Mouse (Mus musculus) layer of hippocampus, adult 9-11 months (tissue): ENCODE measurements around the gene Man2b1.
"Not testable (repeated sequence)": the region's sequence is repeated elsewhere in the genome, so short reads cannot be mapped to it uniquely, and the experiment has no call there.

Experiments
- DNase-seq: peaks from one replicate; pipeline ENCODE4 v3.0.0; 2022

Man2b1 gene

DNA sequence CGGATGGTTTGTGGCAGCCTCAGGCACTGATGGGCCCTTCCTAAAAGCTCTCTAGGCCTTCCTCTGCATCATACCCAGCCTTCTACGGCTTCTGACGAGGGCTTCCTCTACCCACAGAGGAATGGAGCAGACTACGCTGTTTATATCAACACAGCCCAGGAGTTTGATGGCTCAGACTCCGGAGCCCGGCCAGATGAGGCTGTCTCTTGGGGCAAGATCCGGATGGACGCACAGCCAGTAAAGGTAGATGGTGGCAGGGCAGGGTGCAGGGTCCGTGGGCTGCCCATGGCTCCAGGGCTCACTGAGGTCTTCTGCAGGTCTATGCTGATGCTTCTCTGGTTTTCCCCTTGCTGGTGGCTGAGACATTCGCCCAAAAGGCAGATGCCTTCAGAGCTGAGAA, 8.5 kb upstream of the Man2b1 start:
- DNase-seq: no peak

DNA sequence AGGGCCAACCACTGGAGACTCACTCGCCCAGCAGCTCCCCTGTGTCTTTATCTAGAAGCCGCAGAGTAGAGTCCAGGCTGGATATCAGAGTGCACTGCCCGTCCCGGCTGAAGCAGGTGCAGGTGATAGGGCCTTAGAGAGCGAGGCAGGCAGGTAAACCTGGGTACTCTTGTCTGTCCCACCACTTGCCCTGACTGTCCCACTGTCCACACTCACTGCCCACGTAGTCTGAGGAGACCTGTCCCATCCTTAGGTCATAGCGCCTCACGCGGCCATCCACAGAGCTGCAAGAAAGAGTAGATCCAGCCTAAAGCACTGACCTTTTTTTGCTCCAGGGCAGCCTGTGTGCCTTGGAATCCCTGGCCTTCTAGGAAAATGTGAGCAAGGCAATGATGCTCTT, 7.1 kb upstream of the Man2b1 start:
- no peak for DNase-seq

DNA sequence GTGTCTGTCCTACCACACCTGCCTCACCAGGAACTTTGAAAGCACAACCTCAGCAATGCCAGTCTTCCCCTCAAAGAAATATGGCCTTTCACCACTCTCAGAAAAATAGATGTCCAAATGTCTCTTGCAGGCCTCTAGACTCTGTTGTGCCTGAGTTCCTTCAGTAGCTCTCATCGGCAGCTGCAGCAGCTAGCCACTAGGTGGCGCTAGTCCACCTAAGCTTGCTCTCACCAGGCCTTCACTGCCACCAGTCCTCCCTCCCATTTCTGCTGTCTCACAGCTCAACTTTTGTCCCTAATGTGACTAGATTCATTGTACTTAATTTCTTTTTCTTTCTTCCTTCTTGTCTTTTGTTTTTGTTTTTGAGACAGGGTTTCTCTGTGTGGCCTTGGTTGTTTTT, 6.1 kb upstream of the Man2b1 start:
- DNase-seq: peak; percentile 88

DNA sequence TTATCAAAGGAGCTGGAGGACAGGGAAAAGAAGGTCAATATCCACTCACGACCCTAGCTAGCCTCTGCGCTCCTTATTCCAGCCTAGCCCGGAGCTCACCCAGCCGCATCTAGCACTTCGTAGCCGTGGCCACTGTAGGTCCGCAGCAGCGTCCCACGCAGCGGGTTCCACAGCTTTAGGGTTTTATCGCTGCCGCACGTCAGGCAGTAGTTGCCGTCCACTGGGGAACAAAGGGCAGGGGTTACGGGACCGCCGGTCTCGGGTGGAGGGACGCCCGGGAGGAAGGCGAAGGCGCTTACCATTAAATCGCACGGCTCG, 2.9 kb upstream of the Man2b1 start:
- DNase-seq: no peak

DNA sequence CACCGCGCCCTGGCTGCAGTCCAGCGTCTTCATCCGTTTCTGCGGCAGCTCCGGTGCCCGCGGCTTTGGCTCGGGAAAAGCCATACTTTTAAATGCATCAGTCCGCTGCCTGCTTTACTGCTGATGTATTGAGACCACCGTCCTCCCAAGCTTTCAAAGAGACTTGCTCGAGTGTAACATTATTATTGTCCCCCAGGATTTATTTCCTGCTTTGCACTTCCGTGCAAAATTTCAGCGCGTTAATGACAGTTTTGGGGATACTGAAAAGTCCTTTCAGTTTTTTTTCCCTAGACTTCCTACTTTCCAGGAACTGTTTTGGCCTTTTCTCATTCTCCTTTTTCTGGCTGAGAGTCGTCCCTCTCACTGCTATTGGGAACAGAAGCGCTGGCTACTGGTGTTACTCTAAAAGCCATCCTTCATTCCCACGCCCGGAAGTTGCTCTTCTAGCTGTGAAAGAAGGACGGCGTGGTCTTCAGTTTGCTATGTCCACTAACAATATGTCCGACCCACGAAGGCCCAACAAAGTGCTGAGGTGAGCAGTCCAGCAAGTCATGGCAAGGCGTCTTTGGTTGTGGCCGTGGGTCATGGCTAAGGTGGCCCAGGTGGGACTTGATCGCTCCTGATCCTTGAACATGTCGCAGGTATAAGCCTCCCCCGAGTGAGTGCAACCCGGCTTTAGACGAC, 2.4 kb upstream of the Man2b1 start, which contains the start of gene Wdr83os:
Gene Wdr83os (plus strand): TSS at position 209 of the 684 bp plus-strand sequence.
- DNase-seq: no peak

DNA sequence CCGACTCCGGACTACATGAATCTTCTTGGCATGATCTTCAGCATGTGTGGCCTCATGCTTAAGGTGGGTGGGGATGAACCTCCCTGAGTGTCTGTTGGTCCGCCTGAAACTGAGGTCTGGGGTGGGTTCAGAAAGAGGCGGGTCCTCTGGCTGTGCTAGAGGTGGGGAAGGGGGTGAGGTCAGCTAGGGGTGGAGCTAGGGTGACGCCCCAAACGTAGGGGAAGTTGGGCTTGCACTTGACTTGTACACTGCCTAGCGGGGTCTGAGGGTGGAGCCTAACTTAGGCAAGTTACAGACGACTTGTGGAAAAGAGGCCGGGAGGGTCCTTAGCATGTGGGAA, 1.9 kb upstream of the Man2b1 start, which contains the start of gene Wdr83:
Gene Wdr83 (minus strand): TSS at position 91 of the 340 bp plus-strand sequence.
- peak; percentile 55 for DNase-seq

DNA sequence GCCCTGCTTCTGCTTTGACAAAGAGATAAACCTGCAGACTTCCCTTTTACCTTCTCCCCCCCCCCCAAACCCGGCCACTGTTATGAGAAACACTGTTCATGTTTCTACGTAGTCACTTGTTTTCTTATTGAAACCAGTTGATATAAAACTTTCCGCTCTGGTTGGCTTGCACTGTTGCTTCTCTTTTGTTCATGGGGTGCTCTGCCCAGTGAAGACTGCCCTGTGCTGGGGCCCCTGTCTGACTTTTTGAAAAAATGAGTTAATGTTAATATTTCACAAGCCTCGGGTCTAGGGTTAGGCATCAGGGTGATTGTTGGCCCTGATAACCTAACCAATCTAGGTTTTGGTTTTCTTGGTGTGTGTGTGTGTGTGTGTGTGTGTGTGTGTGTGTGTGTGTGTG, 901 bp upstream of the Man2b1 start:
- not testable (repeated sequence) for DNase-seq

DNA sequence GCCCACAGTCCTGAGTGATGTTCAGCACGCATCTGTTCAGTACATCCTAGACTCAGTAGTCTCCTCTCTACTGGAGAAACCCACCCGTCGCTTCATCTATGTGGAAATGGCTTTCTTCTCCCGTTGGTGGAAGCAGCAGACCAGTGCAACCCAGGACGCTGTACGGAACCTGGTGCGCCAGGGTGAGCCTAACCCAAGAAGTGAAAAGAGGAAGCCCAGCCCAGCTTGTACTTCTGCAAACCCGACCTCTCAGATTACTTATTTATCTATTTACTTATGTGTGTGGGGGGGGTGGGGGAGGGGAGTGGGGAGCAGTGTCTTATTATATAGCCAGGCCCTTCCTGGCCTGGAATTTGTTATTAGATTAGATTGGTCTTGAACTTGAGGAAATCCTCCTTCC, 1.6 kb downstream of the Man2b1 start:
- no peak for DNase-seq

DNA sequence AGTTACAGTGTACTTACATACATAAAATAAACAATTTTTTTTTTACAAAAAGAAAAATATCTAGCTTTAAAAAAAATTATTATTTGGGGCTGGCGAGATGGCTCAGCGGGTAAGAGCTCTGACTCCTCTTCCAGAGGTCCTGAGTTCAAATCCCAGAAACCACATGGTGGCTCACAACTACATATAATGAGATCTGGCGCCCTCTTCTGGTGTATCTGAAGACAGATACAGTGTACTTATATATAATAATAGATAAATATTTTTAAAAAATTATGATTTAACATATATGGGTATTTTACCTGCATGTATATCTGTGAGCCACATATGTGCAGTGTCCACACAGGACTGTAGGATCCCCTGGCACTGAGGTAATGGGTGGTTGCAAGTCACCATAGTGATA, 3.2 kb downstream of the Man2b1 start:
- DNase-seq: no peak

DNA sequence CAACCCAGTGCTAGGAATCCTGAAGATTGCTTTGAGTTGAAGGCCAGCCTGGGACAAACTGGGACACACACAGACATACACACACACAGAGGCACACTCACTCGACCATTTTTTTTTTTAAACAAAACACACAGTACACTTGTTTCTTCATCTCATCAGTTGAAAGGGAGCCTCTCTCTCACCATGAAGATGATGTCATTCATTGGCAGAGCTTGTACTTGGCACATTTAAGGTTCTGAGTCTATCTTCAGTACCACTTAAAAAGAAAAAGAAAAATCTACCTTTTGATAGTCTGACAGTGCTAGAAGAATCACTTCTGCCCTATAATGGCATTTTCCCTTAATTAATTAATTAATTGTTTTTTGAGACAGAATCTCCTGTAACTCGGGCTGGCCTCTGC, 5.7 kb downstream of the Man2b1 start:
- DNase-seq: no peak

DNA sequence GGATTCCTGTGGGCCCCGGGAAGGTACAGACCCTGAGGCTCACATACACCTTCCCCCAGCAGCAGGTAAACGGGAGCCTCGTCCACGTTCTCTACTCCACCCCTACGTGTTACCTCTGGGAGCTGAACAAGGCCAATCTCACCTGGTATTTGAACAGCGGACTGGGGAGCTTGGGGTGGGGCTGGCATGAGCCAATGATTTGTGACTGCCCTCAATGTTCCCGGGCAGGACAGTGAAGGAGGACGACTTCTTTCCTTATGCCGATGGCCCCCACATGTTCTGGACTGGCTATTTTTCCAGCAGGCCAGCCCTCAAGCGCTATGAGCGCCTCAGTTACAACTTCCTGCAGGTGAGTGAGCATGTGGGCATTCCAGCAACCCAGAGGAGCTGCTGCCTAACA, 7.8 kb downstream of the Man2b1 start:
- no peak for DNase-seq

DNA sequence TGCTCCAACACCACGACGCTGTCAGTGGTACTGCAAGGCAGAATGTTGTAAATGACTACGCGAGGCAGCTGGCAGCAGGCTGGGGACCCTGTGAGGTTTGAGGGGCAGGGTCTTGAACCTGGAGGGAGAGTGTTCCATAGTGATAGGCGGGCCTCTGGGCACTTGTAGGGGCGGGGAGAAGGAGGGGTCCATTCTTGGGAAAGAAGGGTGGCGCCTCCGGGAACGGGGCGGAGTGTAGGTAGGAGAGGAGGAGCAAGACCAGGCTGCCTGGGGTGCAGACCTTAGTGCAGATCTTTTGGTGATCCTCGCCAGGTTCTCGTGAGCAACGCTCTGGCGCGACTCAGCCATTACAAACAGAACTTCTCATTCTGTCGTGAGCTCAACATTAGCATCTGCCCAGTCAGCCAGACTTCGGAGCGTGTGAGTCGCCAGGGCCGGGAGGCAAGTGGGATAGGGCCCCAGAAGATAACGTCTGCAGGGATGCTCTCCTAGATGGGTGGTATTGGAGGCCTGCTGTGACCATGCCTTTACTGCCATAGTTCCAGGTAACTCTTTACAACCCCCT, 8.5 kb downstream of the Man2b1 start:
- no peak for DNase-seq

DNA sequence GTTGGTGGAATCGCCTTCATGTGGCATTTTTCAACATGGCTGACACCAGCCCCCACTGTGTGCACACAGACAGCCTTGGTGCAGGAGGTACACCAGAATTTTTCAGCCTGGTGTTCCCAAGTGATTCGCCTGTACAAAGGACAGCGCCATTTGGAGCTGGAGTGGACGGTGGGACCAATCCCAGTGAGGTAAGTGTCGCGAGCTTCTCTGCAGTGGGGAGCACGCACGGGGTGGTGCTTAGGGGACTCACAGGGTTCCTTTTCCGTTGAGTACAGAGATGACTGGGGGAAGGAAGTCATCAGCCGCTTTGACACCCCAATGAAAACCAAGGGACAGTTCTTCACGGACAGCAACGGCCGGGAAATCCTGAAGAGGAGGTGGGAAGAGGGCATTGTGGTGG, 12.0 kb downstream of the Man2b1 start:
- DNase-seq: no peak

DNA sequence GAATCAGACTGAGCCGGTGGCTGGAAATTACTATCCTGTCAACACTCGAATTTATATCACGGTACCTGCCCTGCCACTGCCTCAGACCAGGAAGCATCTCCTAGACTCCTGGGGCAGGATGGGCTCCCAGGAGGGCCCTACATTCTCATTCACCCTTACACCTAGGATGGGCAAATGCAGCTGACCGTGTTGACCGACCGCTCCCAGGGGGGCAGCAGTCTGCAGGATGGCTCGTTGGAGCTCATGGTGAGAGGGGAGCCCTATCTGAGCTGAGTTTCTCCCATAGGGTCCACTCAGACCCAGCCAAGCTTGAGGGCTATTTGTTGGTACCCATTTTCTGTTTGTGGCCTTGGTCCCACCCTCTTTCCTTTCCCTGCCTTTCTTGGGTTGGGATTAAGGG, 12.5 kb downstream of the Man2b1 start:
- DNase-seq: no peak

DNA sequence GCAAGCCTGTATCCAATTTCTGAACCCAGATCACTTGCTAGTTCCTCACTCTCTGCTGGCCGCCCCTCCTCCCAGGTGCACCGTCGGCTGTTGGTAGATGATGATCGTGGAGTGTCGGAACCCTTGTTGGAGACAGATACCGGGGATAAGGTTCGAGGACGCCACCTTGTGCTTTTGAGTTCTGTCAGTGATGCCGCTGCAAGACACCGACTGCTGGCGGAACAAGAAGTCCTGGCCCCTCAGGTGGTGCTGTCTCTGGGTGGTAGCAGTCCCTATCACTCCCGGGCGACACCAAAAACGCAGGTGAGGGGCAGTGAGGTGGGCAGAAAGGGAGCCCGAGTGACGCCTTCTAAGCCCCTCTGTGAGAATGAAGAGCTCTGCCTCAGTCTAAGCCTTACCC, 13.1 kb downstream of the Man2b1 start:
- DNase-seq: no peak

DNA sequence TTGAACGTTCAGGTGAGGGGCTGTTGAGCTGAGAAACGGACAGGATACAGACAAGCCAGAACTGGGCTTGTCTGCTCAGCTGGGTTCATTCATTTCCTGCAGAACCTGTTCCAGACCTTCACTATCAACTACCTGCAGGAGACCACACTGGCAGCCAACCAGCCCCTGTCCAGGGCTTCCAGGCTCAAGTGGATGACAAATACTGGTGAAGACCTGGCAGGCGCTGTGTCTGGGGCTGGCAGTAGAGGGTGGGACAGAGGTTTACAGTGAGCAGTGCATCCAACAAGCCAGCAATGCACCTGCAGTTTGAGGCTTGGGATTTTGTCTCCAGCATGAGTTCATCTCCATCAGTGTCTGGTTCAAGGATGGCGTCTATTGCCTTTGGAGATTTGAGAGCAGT, 13.8 kb downstream of the Man2b1 start:
- no peak for DNase-seq

DNA sequence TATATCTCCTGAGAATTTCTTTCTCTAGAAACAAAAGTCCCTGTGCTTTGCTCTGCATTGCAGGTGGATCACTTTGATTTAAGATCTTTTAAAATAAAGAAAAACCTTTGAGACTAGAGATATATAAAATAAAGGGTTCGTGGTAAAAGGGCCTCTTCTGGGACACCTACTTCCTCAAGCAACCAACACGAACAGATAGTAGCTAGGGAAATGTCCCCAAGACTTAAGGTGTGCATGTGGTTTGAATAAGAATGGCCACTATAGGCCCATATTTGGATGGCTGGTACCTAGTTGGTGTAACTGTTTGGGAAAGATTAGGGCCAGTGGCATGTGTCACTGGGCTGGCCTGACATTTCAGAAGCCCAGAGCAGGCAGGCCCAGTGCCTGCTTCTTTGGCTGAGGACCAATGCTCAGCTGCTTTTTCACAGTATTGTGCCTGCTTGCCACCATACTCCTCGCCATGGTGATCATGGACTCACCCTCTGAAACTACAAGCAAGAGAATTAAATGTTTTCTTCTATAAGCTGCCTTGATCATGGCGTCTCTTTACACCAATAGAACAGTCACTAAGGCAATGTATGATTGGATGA, 17.1 kb downstream of the Man2b1 start:
- no peak for DNase-seq

DNA sequence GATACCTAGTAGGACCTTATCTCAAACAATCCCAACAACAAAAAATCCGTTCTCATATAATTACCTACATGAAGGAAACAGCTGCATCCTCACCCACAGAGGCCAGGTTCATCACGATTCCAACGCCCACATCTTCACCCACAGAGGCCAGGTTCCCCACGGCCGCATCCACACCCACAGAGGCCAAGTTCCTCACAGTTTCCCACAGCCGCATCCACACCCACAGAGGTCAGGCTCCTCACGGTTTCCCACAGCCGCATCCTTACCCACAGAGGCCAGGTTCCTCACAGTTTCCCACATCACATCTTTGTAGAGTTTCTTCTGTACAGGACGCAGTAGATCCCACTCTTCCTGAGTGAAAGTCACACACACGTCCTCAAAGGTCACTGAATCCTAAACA, 30.2 kb downstream of the Man2b1 start:
- DNase-seq: no peak

DNA sequence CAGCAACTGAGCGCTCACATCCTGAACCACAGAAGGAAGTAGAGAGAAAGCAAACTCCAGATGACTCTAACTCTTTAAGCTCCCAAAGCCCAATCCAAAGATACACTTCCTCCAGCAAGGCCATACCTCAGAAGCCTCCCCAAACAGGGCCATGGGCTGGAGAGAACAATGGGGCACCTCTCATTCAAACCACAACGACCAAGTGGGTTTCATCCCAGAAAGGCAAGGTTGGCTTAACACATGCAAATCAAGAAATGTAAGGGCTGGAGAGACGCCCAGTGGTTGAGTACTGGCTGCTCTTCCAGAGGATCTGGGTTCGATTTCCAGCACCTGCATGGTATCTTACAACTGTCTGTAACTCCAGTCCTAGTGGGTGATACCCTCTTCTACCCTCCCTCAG, 32.4 kb downstream of the Man2b1 start:
- no peak for DNase-seq

DNA sequence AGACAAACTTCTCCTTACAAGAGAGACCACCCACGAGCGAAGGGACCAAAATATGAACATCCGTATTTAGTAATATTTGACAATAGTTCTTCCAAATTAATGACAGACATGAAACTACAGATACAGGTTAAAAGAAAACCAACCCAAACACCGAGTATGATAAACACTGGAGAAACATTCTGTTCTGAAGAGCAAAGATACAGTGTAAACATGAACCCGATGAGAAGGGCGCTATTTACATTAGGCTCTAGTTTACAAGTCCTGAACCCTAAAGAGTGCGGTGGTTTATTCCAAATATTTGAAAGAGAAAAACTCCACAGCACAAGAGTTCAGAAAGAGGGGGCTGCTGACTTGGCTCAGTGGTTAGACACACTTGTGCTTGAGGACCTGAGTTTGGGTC, 33.9 kb downstream of the Man2b1 start:
- DNase-seq: no peak

DNA sequence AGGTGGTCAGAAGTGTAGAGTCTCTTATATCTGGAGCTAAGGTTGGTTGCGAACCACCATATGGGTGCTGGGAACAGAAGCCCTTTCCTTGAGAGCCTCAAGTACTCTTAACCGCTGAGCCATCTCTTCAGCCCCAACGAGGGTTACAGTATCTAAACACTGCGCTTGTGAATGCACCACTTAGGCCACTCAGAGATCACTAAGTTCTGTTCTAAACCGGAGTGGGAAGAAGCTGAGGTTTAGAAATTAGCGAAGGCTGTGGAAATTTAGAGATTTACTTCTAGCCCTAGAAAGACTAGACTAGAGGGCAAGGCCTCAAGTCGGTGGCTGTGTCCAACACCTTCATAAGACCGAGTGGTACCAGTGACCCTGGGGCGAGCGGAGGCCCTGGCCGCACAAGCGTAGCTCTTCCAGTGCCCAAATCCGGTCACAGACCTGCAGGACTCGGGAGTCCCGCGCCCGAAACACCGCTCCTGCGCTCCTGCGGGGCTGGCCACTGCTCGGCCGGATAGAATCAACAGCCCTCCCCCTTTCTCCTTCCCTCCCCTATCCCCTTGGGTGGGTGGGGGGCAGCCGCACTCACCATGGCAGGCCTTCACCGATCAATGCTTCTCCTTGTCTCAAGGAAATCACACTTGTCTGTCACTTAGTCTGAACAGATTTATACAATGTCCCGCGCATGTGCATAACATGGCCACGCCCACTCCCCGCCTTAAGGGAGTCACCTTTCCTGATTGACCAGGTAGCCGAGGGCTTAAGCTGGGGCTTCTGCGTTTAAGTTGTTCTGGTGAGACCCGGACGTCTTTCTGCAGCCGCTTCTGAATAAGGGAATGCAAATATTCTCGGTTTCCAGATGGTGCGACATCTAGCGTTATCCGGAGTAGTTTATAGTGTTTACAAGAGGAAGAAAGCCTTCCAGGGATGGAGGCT, 36.2 kb downstream of the Man2b1 start:
- DNase-seq: peak; percentile 78

DNA sequence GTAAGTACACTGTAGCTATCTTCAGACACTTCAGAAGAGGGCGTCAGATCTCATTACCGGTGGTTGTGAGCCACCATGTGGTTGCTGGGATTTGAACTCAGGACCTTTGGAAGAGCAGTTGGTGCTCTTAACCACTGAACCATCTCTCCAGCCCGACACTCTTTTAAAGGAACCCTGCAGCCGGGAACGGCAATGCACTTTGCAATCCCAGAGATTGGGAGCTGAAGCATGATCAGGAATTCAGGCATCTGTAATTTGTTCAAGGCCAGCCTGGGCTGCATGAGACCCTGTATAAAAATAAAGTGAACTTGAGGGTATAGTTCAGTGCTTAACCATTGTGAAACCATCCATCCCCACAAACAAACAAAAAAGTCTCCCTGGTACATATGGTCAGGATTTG, 37.2 kb downstream of the Man2b1 start:
- not testable (repeated sequence) for DNase-seq

DNA sequence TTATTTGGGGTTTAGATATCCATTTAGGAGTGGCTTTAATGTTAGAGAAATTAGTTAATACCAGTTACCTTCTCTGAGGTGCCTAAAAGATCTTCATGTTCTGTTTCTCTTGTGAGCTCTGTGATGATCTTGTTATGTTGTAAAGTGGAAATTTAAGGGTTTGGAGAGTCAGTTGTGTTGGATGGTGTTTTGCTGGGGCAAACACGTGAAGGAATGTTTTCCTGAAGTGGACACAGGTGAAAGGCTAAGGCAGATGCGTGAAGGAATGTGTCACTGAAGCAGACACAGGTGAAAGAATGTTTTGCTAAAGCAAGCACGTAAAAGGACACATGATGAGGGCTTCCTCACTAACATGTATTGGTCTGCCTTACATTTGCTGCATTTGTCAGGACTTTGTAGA, 39.9 kb downstream of the Man2b1 start, which contains the start of gene Zfp791:
Gene Zfp791 (minus strand): TSS at position 101 of the 400 bp plus-strand sequence.
- DNase-seq: no peak

DNA sequence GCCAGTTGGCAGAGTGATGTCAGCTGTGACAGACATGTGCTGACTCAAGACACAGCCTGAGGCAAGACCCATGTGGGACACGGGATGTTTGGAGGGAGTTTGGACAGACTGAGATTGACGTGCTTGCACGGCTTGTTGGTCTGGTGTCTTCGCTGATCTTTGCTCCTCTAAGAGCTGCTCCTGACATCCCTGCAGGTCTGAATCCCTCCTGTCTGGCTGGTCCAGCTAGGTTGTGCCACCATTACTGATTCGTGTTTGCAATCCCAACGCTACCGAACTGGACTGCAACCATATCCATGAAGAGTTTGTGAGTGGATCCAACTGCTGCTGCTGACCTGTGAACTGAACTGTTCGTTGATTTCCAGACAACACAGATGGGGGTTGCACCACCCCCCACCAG, 40.6 kb downstream of the Man2b1 start:
- DNase-seq: no peak
